Mouse (Mus musculus) midbrain, embryonic 13.5 days (tissue): ENCODE results near the gene Psg16. TPM values are rescaled to one million over a fixed set of nuclear protein-coding genes. Genes with fewer than 3 reads are reported as not detected.
"Not testable (repeated sequence)": the region's sequence is repeated elsewhere in the genome, so short reads cannot be mapped to it uniquely, and the experiment has no call there.

ENCODE experiments used
- ATAC-seq: fragments of 200-750 bp; cut with Nextera tagmentation; 2 replicates; pipeline ENCODE4 v1.8.0; 2017; ENCODE audit warnings: mild to moderate bottlenecking, moderate TSS enrichment, moderate library complexity
- H3K27ac ChIP-seq: fragments of 300-500 bp; sonication (generic); 2 replicates; pipeline ENCODE4 v1.5.1; 2015; ENCODE audit warnings: inconsistent platforms, mild to moderate bottlenecking, moderate library complexity
- H3K27me3 ChIP-seq: fragments of 300-500 bp; sonication (generic); 2 replicates; pipeline ENCODE4 v1.6.1; 2015; ENCODE audit warnings: mild to moderate bottlenecking, inconsistent platforms
- H3K36me3 ChIP-seq: fragments of 300-500 bp; sonication (generic); 2 replicates; pipeline ENCODE4 v1.6.1; 2015; ENCODE audit warnings: mild to moderate bottlenecking, inconsistent platforms
- H3K4me1 ChIP-seq: fragments of 300-500 bp; sonication (generic); replicated peaks from 2 replicates; pipeline ENCODE4 v1.6.1; 2015; ENCODE audit warnings: inconsistent platforms
- H3K4me2 ChIP-seq: fragments of 300-500 bp; sonication (generic); replicated peaks from 2 replicates; pipeline ENCODE4 v1.6.1; 2015; ENCODE audit warnings: moderate library complexity, mild to moderate bottlenecking, inconsistent platforms
- H3K4me3 ChIP-seq: fragments of 300-500 bp; sonication (generic); replicated peaks from 2 replicates; pipeline ENCODE4 v1.5.1; 2015; ENCODE audit warnings: mild to moderate bottlenecking, inconsistent platforms
- H3K9ac ChIP-seq: fragments of 300-500 bp; sonication (generic); replicated peaks from 2 replicates; pipeline ENCODE4 v1.6.1; 2015; ENCODE audit warnings: mild to moderate bottlenecking, inconsistent platforms
- H3K9me3 ChIP-seq: fragments of 300-500 bp; sonication (generic); 2 replicates; pipeline ENCODE4 v1.6.1; 2016; ENCODE audit warnings: mild to moderate bottlenecking, inconsistent platforms
- WGBS: fragments of 180-500 bp; shearing (Covaris S2); methylation state at CpG from one replicate; pipeline ENCODE4 v1.1.7; 2015; 5-methylcytosine and 5-hydroxymethylcytosine counted together
- polyA plus RNA-seq: library from polyadenylated mRNA; unstranded; fragments of >200 nt; fragmentation: Nextera tagmentation; extraction: Ambion mirVana; gene quantifications from 2 replicates; pipeline ENCODE4 v1.2.1, GENCODE M21; 2015

Psg16 gene
- polyA plus RNA-seq, 1 experiment from 2014 or later, result 1.2 TPM

DNA sequence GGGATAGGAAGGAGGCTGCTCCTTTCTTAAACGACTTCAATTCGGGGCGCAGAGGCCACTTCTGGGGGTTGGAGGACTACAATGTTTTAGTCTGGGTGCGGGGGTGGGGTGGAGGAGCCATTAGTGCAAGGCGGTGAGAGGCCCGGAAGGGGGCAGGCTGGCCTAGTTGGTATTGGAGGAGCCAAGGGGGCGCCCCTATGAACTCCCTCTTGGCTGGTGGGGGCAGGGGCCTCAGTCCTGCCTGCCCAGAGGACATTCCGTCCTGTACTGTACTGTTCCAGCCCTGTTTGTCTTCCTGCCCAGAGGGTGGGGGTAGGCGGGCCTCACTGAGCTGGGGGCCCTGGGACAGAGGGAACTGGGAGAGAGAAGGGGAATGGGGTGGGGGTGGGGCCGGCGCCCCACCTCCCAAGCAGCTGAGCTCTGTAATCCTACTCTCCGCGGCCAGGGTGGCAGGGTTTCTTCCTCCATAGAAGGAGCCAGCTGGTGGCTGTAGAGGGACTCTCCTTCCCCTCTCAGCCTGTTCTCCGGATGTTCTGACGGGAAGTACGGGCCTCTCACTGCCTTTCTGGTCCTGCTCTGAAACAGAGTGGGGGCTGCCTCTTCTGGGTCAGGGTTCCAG lies 15.7 kb upstream of the Psg16 start:
- Histone ChIP-seq H3K27ac (peak overlapping the region; percentile 70), H3K36me3 (no peaks in the 10 kb centered on the region), H3K4me2 (peak overlapping the region; percentile 20), H3K9ac (0 out of 2 replicates have a peak overlapping the region, but pooled peaks have one; percentile 23), H3K4me3 (no peak overlapping the region), H3K9me3 (no peaks in the 10 kb centered on the region), H3K27me3 (peaks cover 27% of the 10 kb centered on the region), H3K4me1 (peaks cover 64% of the 10 kb centered on the region)
- ATAC-seq, result peak; percentile 58
- 4% methylated on average over 16 of the region's 16 CpGs for WGBS

GRCm38 (mm10) chr7:17058816-17059462 lies 14.9 kb upstream of the Psg16 start:
- Histone ChIP-seq H3K4me2 (peak overlapping the region; percentile 20; the same call in 1 of the 2 replicates), H3K9me3 (no peaks in the 10 kb centered on the region), H3K36me3 (no peaks in the 10 kb centered on the region), H3K27me3 (peaks cover 33% of the 10 kb centered on the region), H3K4me1 (peaks cover 64% of the 10 kb centered on the region), H3K4me3 (no peak overlapping the region), H3K27ac (peak overlapping the region; percentile 70), H3K9ac (no peak overlapping the region)
- 0 out of 2 replicates have a peak, but pooled peaks have one; percentile 1 for ATAC-seq
- 41% methylated on average over 8 of the region's 8 CpGs for WGBS

DNA sequence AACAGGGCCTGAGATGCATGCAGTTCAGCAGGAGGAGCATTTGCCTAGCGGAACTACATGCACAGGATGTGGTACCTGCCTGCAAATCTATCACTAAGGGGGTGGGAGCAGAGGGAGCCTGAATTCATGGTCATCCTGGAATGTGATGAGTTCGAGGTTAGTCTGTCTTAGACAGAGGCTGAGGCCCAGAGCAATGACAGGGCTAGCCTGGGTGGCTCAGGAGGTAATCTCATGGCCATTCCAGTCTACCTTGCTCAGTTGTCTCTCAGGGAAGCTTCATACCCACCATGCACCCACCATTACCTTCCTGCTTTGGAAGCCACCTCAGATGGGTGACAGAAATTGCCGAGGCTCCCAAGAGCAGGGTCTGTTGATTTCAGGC lies 14.4 kb upstream of the Psg16 start:
- Histone ChIP-seq H3K9ac (no peak overlapping the region), H3K9me3 (no peaks in the 10 kb centered on the region), H3K36me3 (no peaks in the 10 kb centered on the region), H3K27ac (no peak overlapping the region), H3K27me3 (peaks cover 35% of the 10 kb centered on the region), H3K4me3 (no peak overlapping the region), H3K4me2 (no peak overlapping the region), H3K4me1 (peaks cover 64% of the 10 kb centered on the region)
- 81% methylated on average over 3 of the region's 3 CpGs for WGBS
- no peak for ATAC-seq

DNA sequence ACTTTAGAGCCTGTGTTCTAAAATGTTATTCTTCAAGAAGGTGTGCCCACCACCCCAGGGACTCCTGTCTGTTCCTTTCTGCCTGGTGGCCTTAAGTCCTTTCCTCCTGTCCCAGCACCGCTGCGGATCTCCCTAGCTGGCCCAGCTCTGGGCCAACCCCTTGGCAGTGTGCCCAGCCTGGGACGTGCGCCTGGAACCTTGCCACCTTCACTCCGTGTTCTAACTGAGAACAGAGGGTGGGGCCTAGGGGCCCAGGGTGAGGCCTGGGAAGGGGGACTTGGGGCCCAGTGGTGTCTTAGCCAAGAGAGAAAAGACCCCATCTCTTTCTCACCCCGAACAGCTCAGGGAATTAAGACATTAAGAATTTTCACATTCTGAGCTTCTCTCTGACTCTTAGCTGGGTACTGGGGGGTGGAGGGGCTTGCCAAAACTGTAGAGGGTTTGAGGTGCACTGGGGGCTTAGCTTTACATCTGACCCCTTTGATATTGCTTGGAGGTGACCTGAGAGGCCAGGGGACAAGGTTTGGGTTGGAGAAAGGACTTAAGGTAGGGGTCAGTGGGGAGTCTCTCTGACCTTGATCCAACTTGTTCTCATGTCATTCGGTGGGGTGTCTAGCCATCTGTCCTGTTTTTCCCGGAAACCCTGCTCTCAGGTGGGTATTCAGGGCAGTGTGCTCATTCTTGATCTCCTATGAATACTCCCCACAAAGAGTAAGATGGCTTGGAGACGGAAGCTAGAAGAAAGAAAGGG lies 13.6 kb upstream of the Psg16 start:
- WGBS, result 42% methylated on average over 9 of the region's 9 CpGs
- H3K4me2 ChIP-seq, result peak overlapping the region; percentile 11; the same call in 1 of the 2 replicates
- peak; percentile 13 for ATAC-seq

GRCm38 (mm10) chr7:17060782-17061605 lies 12.8 kb upstream of the Psg16 start:
- H3K4me1 ChIP-seq, result peaks cover 58% of the 10 kb centered on the region
- peak overlapping the region; percentile 67 for H3K4me2 ChIP-seq
- 70% methylated on average over 22 of the region's 22 CpGs for WGBS
- H3K27me3 ChIP-seq, result peaks cover 37% of the 10 kb centered on the region
- no peak overlapping the region for H3K9ac ChIP-seq
- no peak overlapping the region for H3K27ac ChIP-seq
- no peak for ATAC-seq
- no peaks in the 10 kb centered on the region for H3K9me3 ChIP-seq
- no peaks in the 10 kb centered on the region for H3K36me3 ChIP-seq
- H3K4me3 ChIP-seq, result no peak overlapping the region

More for the DNA sequence above, 13.6 kb upstream of the Psg16 start:
- Histone ChIP-seq H3K4me1 (peaks cover 64% of the 10 kb centered on the region), H3K36me3 (no peaks in the 10 kb centered on the region), H3K27ac (0 out of 2 replicates have a peak overlapping the region, but pooled peaks have one; percentile 36), H3K9me3 (no peaks in the 10 kb centered on the region), H3K9ac (no peak overlapping the region), H3K4me3 (no peak overlapping the region), H3K27me3 (peaks cover 38% of the 10 kb centered on the region)

DNA sequence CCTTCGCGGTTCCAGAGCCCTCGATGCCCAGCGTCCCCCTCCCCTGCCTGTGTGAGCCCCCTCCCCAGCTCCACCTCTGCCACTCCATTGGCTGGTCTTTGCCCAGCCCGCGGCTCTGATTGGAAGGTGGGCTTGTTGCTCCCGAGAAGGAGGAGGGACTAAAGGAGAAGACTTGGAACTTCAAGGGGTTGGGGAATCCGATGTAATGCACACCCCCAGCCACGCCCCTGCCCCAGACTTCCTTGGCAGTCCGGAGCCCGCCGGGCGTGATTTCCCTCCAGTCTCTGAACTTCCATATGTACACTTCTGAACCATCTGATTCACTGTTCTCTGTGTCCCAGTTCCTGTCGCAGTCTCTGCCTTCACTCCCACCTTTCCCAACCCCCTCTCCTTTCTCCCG lies 11.5 kb upstream of the Psg16 start, which contains the start of gene Hif3a:
TSS of gene Hif3a (minus strand) at position 39 of the 400 bp plus-strand sequence.
- peak; percentile 82 for ATAC-seq
- Histone ChIP-seq H3K9me3 (no peaks in the 10 kb centered on the region), H3K36me3 (no peaks in the 10 kb centered on the region), H3K4me2 (peak within 1 kb of the TSS; percentile 67), H3K9ac (peak within 1 kb of the TSS; percentile 34), H3K4me1 (peaks cover 50% of the 10 kb centered on the region), H3K4me3 (peak within 1 kb of the TSS; percentile 38), H3K27me3 (peaks cover 31% of the 10 kb centered on the region), H3K27ac (no peak within 1 kb of the TSS)
- WGBS, result under 1% methylated on average over 15 of the region's 15 CpGs

GRCm38 (mm10) chr7:17062845-17063244 lies 11.0 kb upstream of the Psg16 start:
- no peak; the same call in none of the 2 replicates for ATAC-seq
- H3K9ac ChIP-seq, result peak overlapping the region; percentile 34; the same call in 1 of the 2 replicates
- no peaks in the 10 kb centered on the region for H3K9me3 ChIP-seq
- 24% methylated on average over 11 of the region's 11 CpGs for WGBS
- H3K4me3 ChIP-seq, result peak overlapping the region; percentile 38
- H3K27ac ChIP-seq, result no peak overlapping the region
- H3K27me3 ChIP-seq, result peaks cover 31% of the 10 kb centered on the region
- H3K4me2 ChIP-seq, result peak overlapping the region; percentile 67
- H3K36me3 ChIP-seq, result no peaks in the 10 kb centered on the region
- peaks cover 47% of the 10 kb centered on the region for H3K4me1 ChIP-seq

DNA sequence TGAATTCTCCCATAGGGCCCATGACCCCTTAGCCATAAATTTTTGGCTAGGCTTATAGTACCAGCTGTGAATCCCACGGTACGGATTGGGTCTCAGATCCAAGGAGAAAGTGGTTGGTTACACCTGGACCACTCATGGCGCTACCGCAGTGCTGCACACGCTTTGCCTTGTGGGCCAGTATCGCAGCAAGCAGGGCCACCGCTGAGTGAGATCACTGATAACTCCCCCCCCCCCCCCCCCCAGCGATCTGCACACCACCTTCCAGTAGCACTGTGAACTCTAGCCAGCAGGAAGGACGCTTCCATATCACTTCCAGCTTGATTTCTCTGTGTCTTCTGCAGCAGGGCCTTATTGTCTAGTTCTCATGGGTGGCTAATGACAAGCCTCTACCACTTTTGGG lies 8.2 kb upstream of the Psg16 start:
- Histone ChIP-seq H3K4me2 (no peak overlapping the region), H3K4me1 (peaks cover 19% of the 10 kb centered on the region), H3K27ac (no peak overlapping the region), H3K9ac (no peak overlapping the region), H3K4me3 (no peak overlapping the region), H3K9me3 (no peaks in the 10 kb centered on the region), H3K27me3 (peaks cover 30% of the 10 kb centered on the region), H3K36me3 (no peaks in the 10 kb centered on the region)
- ATAC-seq, result no peak
- 80% methylated on average over 9 of the region's 9 CpGs for WGBS

DNA sequence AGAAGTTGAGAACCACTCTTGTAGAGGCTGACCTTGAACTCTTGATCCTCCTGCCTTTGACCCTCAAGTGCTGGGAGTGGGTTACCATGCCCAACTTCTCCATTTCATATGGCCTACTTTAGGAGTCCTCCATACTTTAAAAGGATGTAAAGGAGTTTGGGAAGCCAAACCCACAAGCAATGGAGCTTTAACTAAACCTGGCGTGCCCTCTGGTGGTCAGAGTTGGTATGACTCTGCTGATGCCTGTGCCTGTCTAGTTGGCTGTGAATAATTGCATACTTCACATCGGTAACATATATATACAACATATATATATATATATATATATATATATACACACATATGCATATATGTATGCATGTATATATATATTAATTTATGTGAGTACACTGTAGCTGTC lies 7.4 kb upstream of the Psg16 start:
- H3K27ac ChIP-seq, result no peak overlapping the region
- WGBS, result 20% methylated on average over 2 of the region's 2 CpGs
- H3K4me3 ChIP-seq, result no peak overlapping the region
- H3K27me3 ChIP-seq, result peaks cover 22% of the 10 kb centered on the region
- ATAC-seq, result no peak
- no peaks in the 10 kb centered on the region for H3K9me3 ChIP-seq
- H3K4me1 ChIP-seq, result peaks cover 12% of the 10 kb centered on the region
- no peak overlapping the region for H3K9ac ChIP-seq
- H3K36me3 ChIP-seq, result no peaks in the 10 kb centered on the region
- H3K4me2 ChIP-seq, result no peak overlapping the region

DNA sequence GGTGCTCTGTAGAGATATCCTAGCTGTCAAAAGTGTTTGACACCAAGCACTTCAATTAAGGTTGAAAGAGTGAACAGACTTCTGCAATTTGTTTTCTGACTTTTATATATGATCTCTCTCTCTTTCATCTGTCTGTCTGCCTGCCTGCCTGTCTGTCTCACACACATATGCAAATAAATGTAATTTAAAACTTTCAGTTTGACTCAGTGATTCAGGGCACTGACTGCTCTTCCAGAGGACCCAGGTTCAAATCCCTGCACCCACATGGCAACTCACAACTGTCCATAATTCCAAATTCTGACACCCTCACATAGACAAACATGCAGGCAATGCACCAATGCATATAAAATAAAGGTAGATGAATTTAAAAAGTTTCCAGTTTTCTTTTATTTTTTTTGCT lies 6.8 kb upstream of the Psg16 start:
- no peak for ATAC-seq
- no peak overlapping the region for H3K9ac ChIP-seq
- no peak overlapping the region for H3K4me2 ChIP-seq
- H3K9me3 ChIP-seq, result no peaks in the 10 kb centered on the region
- no peak overlapping the region for H3K27ac ChIP-seq
- no peaks in the 10 kb centered on the region for H3K36me3 ChIP-seq
- H3K4me1 ChIP-seq, result peaks cover 11% of the 10 kb centered on the region
- no peak overlapping the region for H3K4me3 ChIP-seq
- H3K27me3 ChIP-seq, result peaks cover 17% of the 10 kb centered on the region; the same call in 1 of the 2 replicates

GRCm38 (mm10) chr7:17067651-17068050 lies 6.2 kb upstream of the Psg16 start:
- WGBS, result 63% methylated on average over 5 of the region's 5 CpGs
- not testable (repeated sequence) for H3K36me3 ChIP-seq, ATAC-seq, H3K4me1 ChIP-seq, H3K4me3 ChIP-seq, H3K4me2 ChIP-seq, H3K9me3 ChIP-seq, H3K27ac ChIP-seq, H3K9ac ChIP-seq
- H3K27me3 ChIP-seq, result peaks cover 16% of the 10 kb centered on the region; the same call in 1 of the 2 replicates
